Mouse (Mus musculus) ES-Bruce4 (cell line): Measurements from ENCODE around the gene Capn12. TPM values are rescaled to one million over a fixed set of nuclear protein-coding genes. Genes with fewer than 3 reads are reported as not detected.

ENCODE experiments used
- H3K27ac ChIP-seq: 2 replicates; pipeline ENCODE4 v1.5.1; 2012; ENCODE audit warnings: low read length, inconsistent platforms; ENCODE audit not compliant: insufficient read depth
- H3K27me3 ChIP-seq: 2 replicates; pipeline ENCODE4 v1.6.1; 2012; ENCODE audit warnings: mild to moderate bottlenecking, low read length, inconsistent platforms; ENCODE audit not compliant: control insufficient read depth, poor library complexity, insufficient read depth, severe bottlenecking
- H3K36me3 ChIP-seq: 2 replicates; pipeline ENCODE4 v1.6.1; 2012; ENCODE audit warnings: inconsistent platforms, mild to moderate bottlenecking, low read length, moderate library complexity; ENCODE audit not compliant: control insufficient read depth, poor library complexity, insufficient read depth, severe bottlenecking
- H3K4me1 ChIP-seq: one replicate; pipeline ENCODE4 v1.8.1; 2011; ENCODE audit warnings: low read length; ENCODE audit not compliant: control insufficient read depth, insufficient read depth
- H3K4me3 ChIP-seq: 2 replicates; pipeline ENCODE4 v1.5.1; 2011; ENCODE audit warnings: low read depth, mild to moderate bottlenecking, low read length
- H3K9ac ChIP-seq: 2 replicates; pipeline ENCODE4 v1.6.1; 2012; ENCODE audit warnings: low read depth, mild to moderate bottlenecking, inconsistent platforms; ENCODE audit not compliant: poor library complexity, severe bottlenecking
- H3K9me3 ChIP-seq: replicated peaks from 2 replicates; pipeline ENCODE4 v1.6.1; 2012; ENCODE audit warnings: mild to moderate bottlenecking, low read length, inconsistent platforms; ENCODE audit not compliant: control insufficient read depth, poor library complexity, insufficient read depth, severe bottlenecking
- CTCF ChIP-seq: IDR thresholded peaks from one replicate; pipeline ENCODE4 v1.8.1; 2011; ENCODE audit warnings: low read depth, low read length
- EP300 ChIP-seq: IDR thresholded peaks from 2 replicates; pipeline ENCODE4 v1.6.1; 2011; ENCODE audit warnings: low read depth, low read length; ENCODE audit not compliant: insufficient read depth
- POLR2A ChIP-seq: IDR thresholded peaks from one replicate; pipeline ENCODE4 v1.8.1; 2011; ENCODE audit warnings: low read length; ENCODE audit not compliant: insufficient read depth
- polyA plus RNA-seq: library from polyadenylated mRNA; stranded (reverse); fragments of >200 nt; gene quantifications from 2 replicates; pipeline ENCODE4 v1.2.4, GENCODE M21; 2011; ENCODE audit warnings: low read depth; ENCODE audit not compliant: missing spikeins, insufficient read depth, insufficient read length

Capn12 gene
- polyA plus RNA-seq, 1 experiment = 0.33 TPM

DNA sequence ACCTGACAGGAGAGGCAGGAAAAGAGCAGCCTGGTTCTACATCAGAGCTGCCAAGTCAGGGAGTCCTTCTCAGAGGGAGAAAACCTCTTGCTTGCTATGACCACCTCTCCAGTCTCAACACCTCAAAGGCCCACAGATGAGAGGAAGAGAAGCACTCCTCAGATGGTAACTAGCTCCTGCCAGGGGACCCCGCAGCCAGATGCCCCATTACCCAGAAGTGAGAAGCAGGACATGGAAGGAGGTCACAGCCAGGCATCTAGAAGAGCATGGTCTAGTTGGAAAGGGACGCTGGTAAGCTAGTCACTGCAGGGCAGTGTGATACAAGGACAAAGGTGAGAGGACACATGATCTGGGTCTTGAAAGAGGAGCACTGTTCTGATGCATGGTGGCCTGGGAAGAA lies 52.6 kb downstream of the Capn12 start:
- Histone ChIP-seq H3K36me3 (no peaks in the 10 kb centered on the region; the same call in 1 of the 2 replicates), H3K27me3 (no peaks in the 10 kb centered on the region), H3K4me1 (peaks cover 20% of the 10 kb centered on the region), H3K9me3 (no peaks in the 10 kb centered on the region), H3K27ac (peak overlapping the region; percentile 4), H3K9ac (no peak overlapping the region), H3K4me3 (no peak overlapping the region)
- TF ChIP-seq POLR2A (no peak), EP300 (no peak), CTCF (no peak)

DNA sequence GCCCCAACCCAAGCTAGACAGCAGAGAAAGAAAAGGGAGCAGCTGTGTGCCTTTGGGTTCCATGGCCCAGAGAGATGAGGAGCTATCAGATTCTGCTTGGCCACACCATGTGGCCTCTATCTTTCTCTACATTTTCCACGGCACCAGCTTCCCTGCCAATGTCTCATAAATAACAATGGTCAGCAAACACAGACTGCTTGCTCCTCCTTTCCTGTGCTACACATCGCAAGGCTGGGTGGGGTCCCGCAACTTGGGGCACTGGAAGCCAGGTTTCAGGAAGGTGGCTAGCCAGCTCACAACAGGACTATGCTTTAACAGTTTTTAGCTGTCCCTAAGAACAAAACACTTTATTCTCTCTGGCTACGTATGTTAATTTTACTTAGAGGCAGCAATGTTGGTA lies 55.6 kb downstream of the Capn12 start:
- Histone ChIP-seq H3K9me3 (no peaks in the 10 kb centered on the region), H3K4me1 (peaks cover 15% of the 10 kb centered on the region), H3K9ac (no peak overlapping the region), H3K4me3 (no peak overlapping the region), H3K27me3 (no peaks in the 10 kb centered on the region), H3K36me3 (peaks cover 4% of the 10 kb centered on the region), H3K27ac (peak overlapping the region; percentile 39)
- TF ChIP-seq CTCF (no peak), EP300 (no peak)

DNA sequence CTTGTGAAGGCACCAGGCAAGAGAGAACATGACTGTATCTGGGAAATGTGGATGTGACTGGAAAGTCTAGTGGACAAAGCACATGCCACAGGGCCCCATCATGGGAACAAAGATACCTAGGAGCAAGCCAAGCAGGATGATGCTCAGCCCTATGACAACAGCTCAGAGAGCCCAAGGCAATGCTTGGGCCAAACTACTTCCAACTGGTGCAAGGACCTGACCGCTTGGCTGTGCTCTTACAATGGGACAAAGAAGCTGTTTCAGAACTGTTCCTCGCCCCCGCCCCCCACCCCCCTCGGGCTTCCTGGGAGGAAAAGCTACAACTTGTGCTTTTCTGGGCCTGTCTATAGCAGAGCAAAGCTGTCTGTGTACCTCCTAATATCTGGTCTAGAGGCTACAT lies 57.4 kb downstream of the Capn12 start:
- H3K27ac ChIP-seq = peak overlapping the region; percentile 68
- TF ChIP-seq CTCF = no peak
- TF ChIP-seq EP300 = peak; percentile 85
- H3K4me3 ChIP-seq = no peak overlapping the region
- no peaks in the 10 kb centered on the region for H3K9me3 ChIP-seq
- H3K36me3 ChIP-seq = peaks cover 18% of the 10 kb centered on the region; the same call in 1 of the 2 replicates
- H3K27me3 ChIP-seq = no peaks in the 10 kb centered on the region
- peak overlapping the region; percentile 9; the same call in 1 of the 2 replicates for H3K9ac ChIP-seq
- H3K4me1 ChIP-seq = peaks cover 15% of the 10 kb centered on the region

DNA sequence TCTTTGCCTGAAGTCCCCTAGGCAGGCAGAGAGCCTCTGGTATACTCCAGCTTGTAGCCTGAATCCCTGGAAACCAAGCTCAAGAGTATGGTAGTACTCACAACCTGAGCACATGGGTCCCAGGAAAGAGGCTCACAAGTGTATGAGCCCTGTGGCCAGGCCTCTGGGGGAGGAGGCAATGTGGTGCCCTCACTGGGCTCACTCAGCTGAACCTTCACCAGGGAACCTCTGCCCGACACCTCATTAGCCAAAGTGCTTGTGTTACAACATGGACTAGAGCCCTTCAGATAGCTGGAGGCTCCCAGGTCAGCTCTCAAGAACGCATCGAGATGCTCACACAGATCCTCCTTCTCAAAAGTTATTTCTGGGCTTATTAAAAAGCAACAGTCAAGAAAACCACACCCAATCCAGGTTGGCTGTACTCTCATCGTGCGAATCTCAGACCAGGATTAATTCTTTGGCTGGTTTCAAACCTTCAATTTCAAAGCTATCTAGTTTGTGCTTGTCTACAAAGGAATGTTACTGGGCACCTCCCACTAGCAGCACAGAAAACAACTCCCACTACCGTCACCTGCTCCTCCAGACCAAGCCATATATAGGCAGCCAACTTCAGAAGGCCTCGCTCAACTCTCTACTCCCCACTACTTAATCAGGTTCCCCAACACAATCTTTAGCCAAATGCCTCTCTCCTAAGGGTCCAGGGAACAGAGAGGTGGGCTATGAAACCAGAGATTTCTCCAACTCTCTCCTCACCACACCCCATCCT lies 58.4 kb downstream of the Capn12 start:
- peaks cover 22% of the 10 kb centered on the region; the same call in 1 of the 2 replicates for H3K36me3 ChIP-seq
- H3K4me3 ChIP-seq = no peak overlapping the region
- TF ChIP-seq POLR2A (no peak), CTCF (no peak), EP300 (no peak)
- H3K9ac ChIP-seq = peak overlapping the region; percentile 9; the same call in 1 of the 2 replicates
- no peaks in the 10 kb centered on the region for H3K27me3 ChIP-seq
- peaks cover 13% of the 10 kb centered on the region for H3K4me1 ChIP-seq
- H3K27ac ChIP-seq = peak overlapping the region; percentile 84
- no peaks in the 10 kb centered on the region for H3K9me3 ChIP-seq

DNA sequence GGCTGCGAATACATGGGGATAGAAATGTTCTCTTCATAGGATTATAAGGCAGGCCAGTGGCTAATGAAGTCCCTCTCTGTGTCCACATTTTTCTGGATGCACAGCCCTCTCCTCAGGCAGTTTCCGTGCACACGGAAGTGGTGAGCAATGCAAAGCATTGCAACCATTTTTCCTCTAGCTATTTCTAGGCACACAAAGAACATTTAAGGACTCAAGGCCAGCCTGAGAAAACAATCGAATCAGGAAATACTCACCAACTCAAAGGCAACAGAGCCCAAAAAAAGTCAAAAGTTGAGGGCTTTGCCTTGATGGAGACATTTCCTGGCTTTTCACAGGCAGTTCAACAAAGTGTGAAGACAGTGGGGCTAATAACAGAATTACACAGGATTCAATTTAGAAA lies 59.9 kb downstream of the Capn12 start:
- Histone ChIP-seq H3K4me1 (peaks cover 13% of the 10 kb centered on the region), H3K27me3 (no peaks in the 10 kb centered on the region), H3K4me3 (no peak overlapping the region), H3K9me3 (no peaks in the 10 kb centered on the region), H3K36me3 (peaks cover 22% of the 10 kb centered on the region; the same call in 1 of the 2 replicates), H3K9ac (peak overlapping the region; percentile 31; the same call in 1 of the 2 replicates), H3K27ac (peak overlapping the region; percentile 84)
- TF ChIP-seq CTCF (no peak), EP300 (no peak), POLR2A (no peak)

DNA sequence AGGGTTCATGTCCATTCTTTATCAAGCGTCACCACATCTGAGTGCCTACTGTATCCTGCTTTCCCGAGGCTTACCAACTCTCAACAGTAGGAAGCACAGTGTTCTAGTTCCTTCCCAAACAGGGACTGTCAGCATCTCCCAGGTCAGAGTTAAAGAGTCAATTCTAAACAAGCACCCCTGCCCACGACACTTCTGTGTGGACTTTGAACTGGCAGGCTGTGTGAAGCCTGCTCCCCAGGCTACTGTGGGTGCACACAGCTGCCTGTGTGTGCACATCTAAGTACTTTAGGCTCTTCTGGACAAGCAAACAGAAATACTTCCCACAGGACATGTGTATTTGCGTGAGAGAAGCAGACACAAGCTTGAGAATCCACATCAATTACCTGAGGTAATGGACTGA lies 60.3 kb downstream of the Capn12 start:
- TF ChIP-seq CTCF (no peak), POLR2A (no peak), EP300 (no peak)
- peaks cover 13% of the 10 kb centered on the region for H3K4me1 ChIP-seq

More for the DNA sequence above, 60.3 kb downstream of the Capn12 start:
- Histone ChIP-seq H3K27ac (peak overlapping the region; percentile 84), H3K36me3 (peaks cover 22% of the 10 kb centered on the region; the same call in 1 of the 2 replicates), H3K9me3 (no peaks in the 10 kb centered on the region), H3K27me3 (no peaks in the 10 kb centered on the region), H3K9ac (peak overlapping the region; percentile 31; the same call in 1 of the 2 replicates), H3K4me3 (no peak overlapping the region)

Other genes starting within 250 kb of the Capn12 start
- gene Fbxo27, start 188.6 kb upstream of the Capn12 start, polyA plus RNA-seq = 5.2 and 9.6 TPM in 2 replicates
- 6.7 and 7.0 TPM in 2 replicates for gene Fbxo17, start 164.6 kb upstream of the Capn12 start, polyA plus RNA-seq
- 53.5 and 60.9 TPM in 2 replicates for gene Mrps12, start 139.6 kb upstream of the Capn12 start, polyA plus RNA-seq
- gene Sars2, start 139.4 kb upstream of the Capn12 start, polyA plus RNA-seq = 22.4 and 22.5 TPM in 2 replicates
- not detected in 2 replicates for gene Ccer2, start 125.2 kb upstream of the Capn12 start, polyA plus RNA-seq
- gene Sirt2, start 114.7 kb upstream of the Capn12 start, polyA plus RNA-seq = 28.1 and 30.5 TPM in 2 replicates
- 23.8 and 27.9 TPM in 2 replicates for gene Nfkbib, start 113.9 kb upstream of the Capn12 start, polyA plus RNA-seq
- 24.6 and 28.0 TPM in 2 replicates for gene Rinl, start 92.5 kb upstream of the Capn12 start, polyA plus RNA-seq
- 633 and 662 TPM in 2 replicates for gene Hnrnpl, start 72.9 kb upstream of the Capn12 start, polyA plus RNA-seq
- gene Ech1, start 56.2 kb upstream of the Capn12 start, polyA plus RNA-seq = 41.3 and 53.0 TPM in 2 replicates
- gene Lgals4, start 47.6 kb upstream of the Capn12 start, polyA plus RNA-seq = 1.9 and 2.4 TPM in 2 replicates
- gene Lgals7, start 17.6 kb upstream of the Capn12 start, polyA plus RNA-seq = not detected in 2 replicates
- 318 and 324 TPM in 2 replicates for gene Actn4, start 80.9 kb downstream of the Capn12 start, polyA plus RNA-seq
- gene Eif3k, start 100.4 kb downstream of the Capn12 start, polyA plus RNA-seq = 409 and 413 TPM in 2 replicates
- 33.2 and 36.3 TPM in 2 replicates for gene Map4k1, start 100.6 kb downstream of the Capn12 start, polyA plus RNA-seq
- 8.4 and 10.3 TPM in 2 replicates for gene Ryr1, start 243.8 kb downstream of the Capn12 start, polyA plus RNA-seq